28 mouse cellular contexts compared by ENCODE assay signal in the genomic region with DNA sequence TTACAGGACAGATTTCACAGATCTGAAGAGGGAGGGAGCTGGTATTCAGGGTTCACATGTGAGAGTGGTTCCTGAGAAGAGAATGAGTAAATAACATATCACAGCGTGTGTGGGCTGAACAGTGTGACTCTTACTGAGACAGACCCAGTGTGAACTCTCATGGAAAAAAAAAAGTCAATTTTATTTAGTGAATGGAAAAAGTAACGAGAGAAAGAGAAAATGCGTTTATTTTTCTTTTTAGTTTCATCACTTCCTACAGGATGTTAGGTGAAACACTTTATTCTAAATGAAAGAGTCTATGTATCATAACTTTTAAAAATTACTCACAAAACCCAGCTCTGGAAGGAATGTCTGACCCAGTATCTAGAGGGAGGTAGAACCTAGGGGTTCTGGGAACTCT. TPM values are rescaled to one million over a fixed set of nuclear protein-coding genes. Genes with fewer than 3 reads are reported as not detected.
DNase-seq lines count a peak whose midpoint lies in the region; ATAC-seq and TF ChIP-seq lines count a peak whose summit lies in the region.
"Had no signal": no experiment of that assay in that cellular context is flagged by ENCODE, and none has a peak within 500 bp of the region (broad histone marks: within the 10 kb centered on the region; RNA-seq: fewer than 3 reads in every experiment).

No protein-coding gene starts in this region.

- H3K9ac ChIP-seq in heart, adult 2 months (ENCODE audit: low read depth, low read length), result no peak overlapping the region
- H3K9ac ChIP-seq: forebrain, embryonic 13.5 days; hindbrain, embryonic 12.5 days; hindbrain, embryonic 15.5 days had no signal

- H3K27ac ChIP-seq in thymus, adult 2 months (ENCODE audit: control insufficient read depth, insufficient read depth, low read length), result peak overlapping the region; percentile 66
- H3K27ac ChIP-seq in heart, adult 2 months, result no peak overlapping the region
- H3K27ac ChIP-seq: forebrain, embryonic 10.5 days; forebrain, embryonic 13.5 days; hindbrain, embryonic 12.5 days; hindbrain, embryonic 15.5 days had no signal

- peak; percentile 45 for ATAC-seq in activated CD4-positive, CD25-positive, alpha-beta regulatory T cell, adult 4 months
- ATAC-seq: forebrain, embryonic 13.5 days; forebrain, embryonic 16.5 days; intestine, postnatal 0 days; Patski had no signal

- TF ChIP-seq EP300 in heart, adult 2 months (IDR thresholded peaks at IDR 0.05; ENCODE audit: insufficient read depth, low read depth, low read length), result no peak

- TF ChIP-seq CTCF in thymus, adult 2 months (IDR thresholded peaks at IDR 0.05; ENCODE audit: borderline replicate concordance, control insufficient read depth, extremely low read depth, insufficient read depth, low read length, poor library complexity), result no peak
- TF ChIP-seq CTCF in heart, adult 2 months (IDR thresholded peaks at IDR 0.05), result no peak

- WGBS in thymus, adult 2 months, result 35% methylated on average over 3 of the region's 3 CpGs
- 36% methylated on average over 3 of the region's 3 CpGs for WGBS in heart, adult 2 months

- H3K79me2 ChIP-seq in heart, adult 2 months (replicated peaks; ENCODE audit: control insufficient read depth, insufficient read depth, low read length), result no peaks in the 10 kb centered on the region

- intact Hi-C loops in heart, adult 2 months (cut with DNase I), result no loop called here

- no peaks in the 10 kb centered on the region for H3K36me3 ChIP-seq in thymus, adult 2 months (ENCODE audit: control insufficient read depth, insufficient read depth, low read length)
- H3K36me3 ChIP-seq in heart, adult 2 months (ENCODE audit: control insufficient read depth, insufficient read depth, low read length), result no peaks in the 10 kb centered on the region
- H3K36me3 ChIP-seq: forebrain, embryonic 10.5 days; G1E; hindbrain, embryonic 12.5 days; hindbrain, embryonic 15.5 days had no signal

- peaks cover 24% of the 10 kb centered on the region for H3K4me1 ChIP-seq in thymus, adult 2 months (replicated peaks; ENCODE audit: control insufficient read depth, insufficient read depth, low read length)
- no peaks in the 10 kb centered on the region for H3K4me1 ChIP-seq in heart, adult 2 months (ENCODE audit: control insufficient read depth, insufficient read depth, low read length)

- DNase-seq in thymus, adult 2 months, result no peak
- no peak for DNase-seq in thymus, postnatal 10 days (ENCODE audit: low spot score in 2 of 2)
- DNase-seq in naive thymus-derived CD4-positive, alpha-beta T cell, adult 2 months (ENCODE audit: low read depth), result peak; percentile 55
- no peak for DNase-seq in heart, adult 2 months
- no peak for DNase-seq in spleen, postnatal 36 days (ENCODE audit: low spot score in 2 of 2)
- DNase-seq: adrenal gland, adult 8-10 months; adrenal gland, postnatal 25 days; cerebellum, adult 11-12 months; cerebellum, adult 8-10 months; cerebellum, postnatal 10 days; cerebellum, postnatal 36 days; gastrocnemius, postnatal 10 days; gastrocnemius, postnatal 36 days had no signal

- H3K4me3 ChIP-seq in thymus, adult 2 months (ENCODE audit: control insufficient read depth, insufficient read depth, low read length), result no peak overlapping the region
- no peak overlapping the region for H3K4me3 ChIP-seq in heart, adult 2 months
- H3K4me3 ChIP-seq: forebrain, embryonic 10.5 days; forebrain, embryonic 13.5 days; hindbrain, embryonic 12.5 days; hindbrain, embryonic 15.5 days had no signal

- no peaks in the 10 kb centered on the region for H3K27me3 ChIP-seq in thymus, adult 2 months (ENCODE audit: control insufficient read depth, insufficient read depth, low read length)
- peaks cover 14% of the 10 kb centered on the region for H3K27me3 ChIP-seq in heart, adult 2 months (ENCODE audit: control insufficient read depth, insufficient read depth, low read length)

- no peak for TF ChIP-seq POLR2A in thymus, adult 2 months (IDR thresholded peaks at IDR 0.05; ENCODE audit: control insufficient read depth, extremely low read depth, insufficient read depth, low read length, poor library complexity)
- no peak for TF ChIP-seq POLR2A in heart, adult 2 months (IDR thresholded peaks at IDR 0.05; ENCODE audit: insufficient read depth, low read depth, low read length)

RNA-seq across cellular contexts. Expression of a gene that starts 5.6 kb away (rescaled TPM):
- 191 and 219 TPM in 2 replicates for polyA plus RNA-seq in thymus, adult 2 months (2012; rRNA removed)
- 1 to 10 TPM; 2.6 to 3.1 TPM for polyA plus RNA-seq in activated CD4-positive, CD25-positive, alpha-beta regulatory T cell, adult 4 months (2017; shearing (Covaris generic))
- total RNA-seq in heart, adult 2 months (2021), result not detected
- polyA plus RNA-seq in heart, adult 2 months (2012; rRNA removed), result 0.09 and 0.16 TPM in 2 replicates
- total RNA-seq: adrenal gland, postnatal 25 days; gastrocnemius, adult 18-20 months; heart, adult 8-10 months; heart, postnatal 25 days had no signal
- polyA plus RNA-seq: embryonic facial prominence, embryonic 11.5 days; forebrain, embryonic 10.5 days; forebrain, embryonic 13.5 days; forebrain, embryonic 16.5 days; heart, embryonic 11.5 days; heart, postnatal 0 days; hindbrain, embryonic 12.5 days; hindbrain, embryonic 15.5 days had no signal

Comparison
In these comparisons a context has a peak if more than half of its experiments do, and no peak if none do; other contexts are left out.
1. RNA of a gene that starts 5.6 kb away (polyA plus RNA-seq): 191 to 219 TPM in thymus, adult 2 months; 2.6 to 3.1 TPM in activated CD4-positive, CD25-positive, alpha-beta regulatory T cell, adult 4 months and 0.09 to 0.16 TPM in heart, adult 2 months; every median in the first group is over 10 times any median in the second.